Mouse (Mus musculus): ENCODE data around the gene Zbtb7a. TPM values are rescaled to one million over a fixed set of nuclear protein-coding genes. Genes with fewer than 3 reads are reported as not detected.

Zbtb7a gene
- total RNA-seq, 2 experiments from 2014 or later: 23.1 to 33.1 TPM

DNA sequence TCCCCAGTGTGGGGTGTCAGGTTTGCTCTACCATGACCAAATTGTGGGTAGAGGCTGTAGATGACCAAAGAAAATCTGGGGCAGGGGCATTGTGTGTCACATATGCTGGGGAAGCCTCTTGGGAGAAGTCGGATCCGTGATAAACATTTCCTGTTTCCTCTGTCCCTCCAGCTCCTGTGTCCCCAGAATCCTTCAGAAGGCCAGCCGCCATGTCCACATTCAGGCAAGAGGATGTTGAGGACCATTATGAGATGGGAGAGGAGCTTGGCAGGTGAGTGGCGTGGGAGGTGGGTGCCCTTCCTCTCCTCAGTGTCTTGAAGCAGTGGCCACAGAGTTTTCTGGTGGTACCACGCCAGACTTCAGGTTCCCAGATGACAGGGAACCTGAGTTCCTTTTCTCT is 48.8 kb downstream of the Zbtb7a start, which contains the start of gene 4930442H23Rik:
4930442H23Rik (minus strand) TSS at position 45 of the 400 bp plus-strand sequence.
- ATAC-seq (replicated peaks; ENCODE audit: low FRiP score, poor library complexity, severe bottlenecking): no peak

GRCm38 (mm10) chr10:81184765-81185164 is 49.7 kb downstream of the Zbtb7a start:
- no peak for ATAC-seq (replicated peaks; ENCODE audit: low FRiP score, poor library complexity, severe bottlenecking)

DNA sequence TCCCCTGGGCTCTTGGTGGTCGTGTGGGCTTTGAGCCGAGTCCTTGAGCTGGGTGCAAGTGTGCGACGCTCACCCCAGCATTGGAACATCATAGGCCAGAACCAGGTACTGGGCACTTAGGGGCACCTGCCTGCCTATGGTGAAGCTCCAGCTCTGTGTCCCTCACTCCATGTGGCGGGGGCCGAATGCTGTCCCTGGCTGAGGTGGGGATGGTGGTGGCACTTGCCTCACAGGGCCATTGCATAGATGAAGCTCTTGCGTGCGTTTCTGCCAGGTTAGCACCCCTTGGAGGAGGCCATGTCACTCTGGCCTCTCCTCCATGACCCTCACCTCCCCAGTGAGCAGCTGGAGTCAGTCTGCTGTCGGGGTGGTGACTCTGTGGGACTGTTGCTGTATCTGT is 52.1 kb downstream of the Zbtb7a start:
- no peak for ATAC-seq (replicated peaks; ENCODE audit: low FRiP score, poor library complexity, severe bottlenecking)

- ATAC-seq (replicated peaks; ENCODE audit: low FRiP score, poor library complexity, severe bottlenecking): no peak
These were observed 54.8 kb downstream of the Zbtb7a start for GRCm38 (mm10) chr10:81189821-81190220.

- ATAC-seq (replicated peaks; ENCODE audit: low FRiP score, poor library complexity, severe bottlenecking): no peak
These were observed 55.4 kb downstream of the Zbtb7a start for GRCm38 (mm10) chr10:81190236-81190911.

DNA sequence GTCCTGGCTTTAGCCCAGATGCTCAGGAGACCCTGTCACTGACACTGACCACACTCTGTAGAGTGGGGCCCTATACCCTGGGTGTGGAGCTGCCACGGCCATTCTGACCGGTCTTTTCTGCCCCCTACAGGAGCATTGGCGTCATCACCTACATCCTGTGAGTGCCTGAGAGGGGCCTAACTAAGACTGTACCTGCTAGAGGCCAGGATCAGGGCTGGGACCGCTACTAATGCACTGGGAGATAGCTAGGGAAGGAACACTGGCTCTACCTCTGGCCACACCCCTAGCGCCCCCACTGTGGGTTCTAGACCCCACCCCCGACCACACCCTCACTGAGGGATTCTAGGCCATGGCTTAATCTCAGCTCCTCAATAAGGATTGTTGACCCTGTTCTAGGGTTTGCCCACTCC is 55.9 kb downstream of the Zbtb7a start:
- no peak for ATAC-seq (replicated peaks; ENCODE audit: low FRiP score, poor library complexity, severe bottlenecking)

- no peak for ATAC-seq (replicated peaks; ENCODE audit: low FRiP score, poor library complexity, severe bottlenecking)
These were observed 56.4 kb downstream of the Zbtb7a start for GRCm38 (mm10) chr10:81191342-81191982.

DNA sequence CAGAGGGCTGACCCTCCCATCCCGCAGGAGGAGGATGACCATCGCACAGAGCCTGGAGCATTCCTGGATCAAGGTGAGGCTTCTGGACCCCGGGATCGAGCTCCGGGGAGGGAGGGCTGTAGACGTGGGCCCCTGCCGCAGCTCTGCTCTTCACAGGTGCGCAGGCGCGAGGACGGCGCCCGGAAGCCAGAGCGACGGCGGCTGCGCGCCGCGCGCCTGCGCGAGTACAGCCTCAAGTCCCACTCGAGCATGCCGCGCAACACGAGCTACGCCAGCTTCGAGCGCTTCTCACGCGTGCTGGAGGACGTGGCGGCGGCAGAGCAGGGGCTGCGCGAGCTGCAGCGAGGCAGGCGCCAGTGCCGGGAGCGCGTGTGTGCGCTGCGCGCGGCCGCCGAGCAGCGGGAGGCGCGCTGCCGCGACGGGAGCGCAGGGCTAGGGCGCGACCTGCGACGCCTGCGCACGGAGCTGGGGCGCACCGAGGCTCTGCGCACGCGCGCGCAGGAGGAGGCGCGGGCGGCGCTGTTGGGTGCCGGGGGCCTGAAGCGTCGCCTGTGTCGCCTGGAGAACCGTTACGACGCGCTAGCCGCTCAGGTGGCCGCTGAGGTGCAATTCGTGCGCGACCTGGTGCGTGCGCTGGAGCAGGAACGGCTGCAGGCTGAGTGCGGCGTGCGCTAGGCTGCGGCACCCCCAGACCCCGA is 57.4 kb downstream of the Zbtb7a start:
- ATAC-seq (replicated peaks; ENCODE audit: low FRiP score, poor library complexity, severe bottlenecking): peak; percentile 31; the same call in 1 of the 2 replicates

- no peak for ATAC-seq (replicated peaks; ENCODE audit: low FRiP score, poor library complexity, severe bottlenecking)
These were observed 58.0 kb downstream of the Zbtb7a start for GRCm38 (mm10) chr10:81192968-81193501.

DNA sequence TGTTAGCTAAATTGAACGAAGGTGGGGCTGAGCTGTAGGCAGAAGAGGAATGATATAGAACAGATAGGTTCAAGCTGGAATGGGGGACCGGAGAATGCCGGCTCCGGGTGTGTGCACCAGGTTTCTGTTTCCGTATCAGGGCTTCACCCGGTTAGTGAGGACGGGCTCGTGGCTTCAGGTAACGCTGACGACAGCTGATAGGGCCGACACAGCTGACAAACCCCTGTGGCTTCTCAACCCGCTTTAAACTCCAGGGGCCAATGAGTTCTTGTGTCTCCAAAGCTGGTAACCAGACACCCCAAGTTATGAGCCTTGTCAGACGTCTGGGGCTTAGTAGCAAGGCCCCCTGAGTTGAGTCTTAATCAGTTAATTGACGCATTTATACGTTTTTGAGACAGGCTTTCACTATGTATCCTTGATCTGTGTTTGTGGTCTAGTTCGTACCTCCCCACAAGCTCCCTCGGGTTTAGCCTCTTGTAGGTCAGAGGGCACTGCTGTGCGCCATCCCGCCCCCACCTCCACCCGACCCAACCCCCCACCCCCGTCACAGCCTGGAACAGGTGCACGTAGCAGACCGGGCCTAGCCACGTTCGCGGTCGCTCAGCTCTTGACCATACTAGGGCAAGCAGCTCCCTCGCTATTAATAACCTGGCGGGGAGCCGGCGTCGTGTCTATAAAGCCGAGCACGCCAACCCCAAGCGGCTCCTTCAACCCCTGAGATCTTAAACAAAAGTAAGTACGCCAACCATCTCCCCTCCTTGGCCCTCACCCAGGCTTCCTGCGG is 59.2 kb downstream of the Zbtb7a start:
- no peak for ATAC-seq (replicated peaks; ENCODE audit: low FRiP score, poor library complexity, severe bottlenecking)

GRCm38 (mm10) chr10:81195300-81195699 is 60.3 kb downstream of the Zbtb7a start:
- no peak for ATAC-seq (replicated peaks; ENCODE audit: low FRiP score, poor library complexity, severe bottlenecking)

GRCm38 (mm10) chr10:81196470-81197065 is 61.5 kb downstream of the Zbtb7a start:
- ATAC-seq (replicated peaks; ENCODE audit: low FRiP score, poor library complexity, severe bottlenecking): no peak

- ATAC-seq (replicated peaks; ENCODE audit: low FRiP score, poor library complexity, severe bottlenecking): no peak
These were observed 62.3 kb downstream of the Zbtb7a start for GRCm38 (mm10) chr10:81197305-81197704.

GRCm38 (mm10) chr10:81198230-81198629 is 63.2 kb downstream of the Zbtb7a start:
- ATAC-seq (replicated peaks; ENCODE audit: low FRiP score, poor library complexity, severe bottlenecking): no peak

GRCm38 (mm10) chr10:81198990-81199389 is 64.0 kb downstream of the Zbtb7a start:
- no peak for ATAC-seq (replicated peaks; ENCODE audit: low FRiP score, poor library complexity, severe bottlenecking)

- no peak for ATAC-seq (replicated peaks; ENCODE audit: low FRiP score, poor library complexity, severe bottlenecking)
These were observed 65.1 kb downstream of the Zbtb7a start for GRCm38 (mm10) chr10:81200141-81200540.

DNA sequence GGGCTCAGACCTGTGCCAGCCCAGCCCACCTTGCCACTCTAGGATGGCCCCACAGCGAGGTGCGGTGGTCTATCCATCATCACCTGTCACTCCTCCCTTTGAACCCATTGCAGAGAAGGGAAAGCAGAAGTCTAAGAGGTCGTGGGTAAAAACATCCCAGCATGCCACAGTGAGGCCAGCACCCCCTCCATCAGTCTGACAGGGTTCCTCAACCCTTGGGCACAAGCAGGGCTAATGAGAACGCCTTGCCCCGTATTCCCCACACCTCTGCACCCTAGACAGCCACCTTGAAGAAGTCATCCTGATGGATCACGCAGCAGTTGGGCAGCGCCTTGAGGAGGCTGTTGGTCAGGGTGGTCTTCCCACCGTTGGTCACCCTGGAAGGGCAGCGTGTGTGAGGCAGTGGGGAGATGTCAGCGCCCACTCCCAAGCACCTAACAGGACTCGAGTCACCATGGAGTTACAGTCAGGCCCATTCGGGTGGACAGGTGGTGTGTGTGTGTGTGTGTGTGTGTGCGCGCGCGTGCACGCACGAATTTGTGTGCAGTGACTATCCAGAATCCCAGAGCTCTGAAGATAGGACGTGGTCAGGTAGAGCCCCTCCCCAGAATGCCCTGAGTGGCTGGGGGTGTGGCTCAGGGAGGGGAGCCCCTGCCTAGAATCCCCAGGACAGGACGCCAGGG is 65.7 kb downstream of the Zbtb7a start:
- ATAC-seq (replicated peaks; ENCODE audit: low FRiP score, poor library complexity, severe bottlenecking): no peak

DNA sequence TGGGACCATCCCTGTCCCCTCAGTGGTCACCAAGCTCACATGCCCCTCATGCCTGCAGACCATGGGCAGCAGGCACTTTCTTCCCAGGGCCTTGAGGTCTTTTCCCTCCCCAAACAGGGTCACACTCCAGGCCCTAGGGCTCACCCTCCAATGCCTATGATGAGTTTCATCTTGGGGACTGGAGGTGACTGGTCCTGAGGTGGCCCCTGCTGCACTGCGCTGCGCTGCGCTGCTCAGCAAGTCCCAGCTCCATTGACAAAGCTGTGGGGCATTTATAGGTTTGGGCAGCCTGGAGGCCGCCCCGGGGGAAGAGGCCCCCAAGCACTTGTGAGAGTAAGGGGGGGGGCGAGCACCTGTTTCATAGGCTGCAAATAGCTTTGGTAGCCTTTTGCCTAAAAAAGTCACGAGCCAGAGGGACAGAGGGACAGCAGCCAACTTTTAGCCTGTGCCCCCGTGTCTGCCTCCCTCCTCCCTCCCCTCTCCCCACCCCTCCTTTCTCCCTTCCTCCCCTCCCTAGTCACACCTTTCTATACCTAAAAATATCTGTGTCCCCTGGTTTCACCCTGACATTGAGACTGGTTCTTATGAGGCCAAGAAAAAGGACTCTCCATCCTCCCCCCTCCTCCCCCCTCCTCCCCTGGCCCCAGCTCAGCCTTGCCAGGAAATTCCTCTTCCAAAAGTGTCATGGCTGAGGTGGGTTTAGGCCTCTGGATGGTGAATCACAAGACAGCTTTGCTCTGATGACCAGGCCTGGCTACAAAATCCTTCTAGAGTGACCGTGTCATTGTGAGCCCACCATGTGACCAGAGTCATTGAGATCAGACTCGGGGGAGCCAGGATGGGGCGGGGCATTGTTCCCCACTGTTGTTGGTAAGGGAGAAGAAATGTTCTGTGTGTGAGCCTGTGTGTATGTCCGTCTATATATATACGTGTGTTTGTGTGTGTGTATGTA is 67.1 kb downstream of the Zbtb7a start, which contains the start of gene Nmrk2:
Nmrk2 (minus strand) TSS at position 245 of the 952 bp plus-strand sequence.
- ATAC-seq (replicated peaks; ENCODE audit: low FRiP score, poor library complexity, severe bottlenecking): no peak
